Mouse (Mus musculus): ENCODE measurements around the gene Il17ra. TPM values are rescaled to one million over a fixed set of nuclear protein-coding genes. Genes with fewer than 3 reads are reported as not detected.

Gene Il17ra
- polyA plus RNA-seq, 2 experiments, result 3.6 to 6.0 TPM

DNA sequence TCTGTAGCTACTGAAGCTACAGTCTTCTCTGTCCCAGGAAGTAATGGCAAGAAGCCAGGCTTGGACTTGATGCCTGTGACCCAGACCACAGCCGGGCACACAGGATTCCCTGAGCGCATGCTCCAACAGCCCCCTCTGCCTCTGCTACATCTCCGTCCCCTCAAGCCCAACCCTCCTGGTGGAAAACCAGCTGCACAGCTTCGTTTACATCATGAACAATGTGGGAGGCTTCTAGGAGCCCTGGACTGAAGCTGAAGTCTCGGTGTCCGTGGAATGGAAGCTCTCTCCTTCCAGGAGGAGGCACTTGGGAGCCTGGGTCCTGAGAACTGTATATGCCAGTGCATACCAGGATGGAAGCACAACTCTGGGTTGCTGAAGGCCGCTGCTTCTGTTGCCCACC lies 46.9 kb downstream of the Il17ra start:
- H3K27ac ChIP-seq, result no peak overlapping the region
- H3K4me1 ChIP-seq (replicated peaks; ENCODE audit: control insufficient read depth in 2 of 2, insufficient read depth in 2 of 2, low read length in 1 of 2), result peaks cover 0 to 7% of the 10 kb centered on the region in 2 experiments; a peak in 3 of 4 replicates
- no peak overlapping the region for H3K4me3 ChIP-seq (ENCODE audit: insufficient read depth in 1 of 2, low read depth in 2 of 2, low read length in 2 of 2)
- 74% methylated on average over 7 of the region's 7 CpGs for WGBS (ENCODE audit: insufficient replicate concordance)
- ATAC-seq (ENCODE audit: insufficient read depth) (no peak), DNase-seq (ENCODE audit: low read depth in 3 of 3, low spot score in 3 of 3) (no peak)
- H3K36me3 ChIP-seq (replicated peaks; ENCODE audit: control insufficient read depth, insufficient read depth, low read depth), result no peaks in the 10 kb centered on the region; the same call in 1 of the 2 replicates
- H3K9ac ChIP-seq (replicated peaks), result no peak overlapping the region
- H3K27me3 ChIP-seq (ENCODE audit: control insufficient read depth, insufficient read depth, low read length), result no peaks in the 10 kb centered on the region
- no peak overlapping the region for H3K4me2 ChIP-seq (ENCODE audit: low read depth)
- no peaks in the 10 kb centered on the region for H3K9me3 ChIP-seq (ENCODE audit: control insufficient read depth, low read length)
- TF ChIP-seq CTCF (IDR thresholded peaks at IDR 0.05; ENCODE audit: low read depth) (no peak), EP300 (IDR thresholded peaks at IDR 0.05; ENCODE audit: low read depth) (no peak)

DNA sequence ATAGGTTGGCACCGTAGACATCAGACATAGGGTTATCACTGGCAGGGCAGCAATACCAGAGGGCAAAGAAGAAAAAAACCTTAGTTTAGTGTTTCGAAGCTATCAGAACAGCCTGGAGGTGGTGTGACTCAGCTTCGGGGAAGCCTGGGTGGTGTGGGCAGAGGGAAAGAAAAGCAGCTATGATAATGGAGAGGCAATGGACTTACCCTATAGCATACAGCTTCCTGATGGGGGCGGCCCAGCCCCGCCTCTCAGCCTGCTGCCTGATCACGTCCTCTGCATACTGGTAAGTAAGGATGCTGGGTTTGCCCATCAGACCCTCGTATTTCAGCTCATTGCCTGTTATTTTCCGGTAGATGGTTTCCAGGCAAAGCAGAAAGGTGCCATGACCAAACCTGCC lies 47.4 kb downstream of the Il17ra start:
- Histone ChIP-seq H3K4me2 (ENCODE audit: low read depth) (no peak overlapping the region), H3K27me3 (ENCODE audit: control insufficient read depth, insufficient read depth, low read length) (no peaks in the 10 kb centered on the region), H3K4me1 (replicated peaks; ENCODE audit: control insufficient read depth in 2 of 2, insufficient read depth in 2 of 2, low read length in 1 of 2) (peaks cover 0 to 12% of the 10 kb centered on the region in 2 experiments; a peak in 3 of 4 replicates), H3K4me3 (ENCODE audit: insufficient read depth in 1 of 2, low read depth in 2 of 2, low read length in 2 of 2) (no peak overlapping the region), H3K9ac (replicated peaks) (no peak overlapping the region), H3K27ac (no peak overlapping the region), H3K36me3 (replicated peaks; ENCODE audit: control insufficient read depth, insufficient read depth, low read depth) (no peaks in the 10 kb centered on the region; the same call in 1 of the 2 replicates), H3K9me3 (ENCODE audit: control insufficient read depth, low read length) (no peaks in the 10 kb centered on the region)
- peak; percentile 43; the same call in 1 of the 2 replicates for ATAC-seq (ENCODE audit: insufficient read depth)
- WGBS (ENCODE audit: insufficient replicate concordance), result 61% methylated on average over 8 of the region's 8 CpGs
- no peak for DNase-seq (ENCODE audit: low read depth in 3 of 3, low spot score in 3 of 3)
- TF ChIP-seq EP300 (IDR thresholded peaks at IDR 0.05; ENCODE audit: low read depth) (no peak), CTCF (IDR thresholded peaks at IDR 0.05; ENCODE audit: low read depth) (no peak)

DNA sequence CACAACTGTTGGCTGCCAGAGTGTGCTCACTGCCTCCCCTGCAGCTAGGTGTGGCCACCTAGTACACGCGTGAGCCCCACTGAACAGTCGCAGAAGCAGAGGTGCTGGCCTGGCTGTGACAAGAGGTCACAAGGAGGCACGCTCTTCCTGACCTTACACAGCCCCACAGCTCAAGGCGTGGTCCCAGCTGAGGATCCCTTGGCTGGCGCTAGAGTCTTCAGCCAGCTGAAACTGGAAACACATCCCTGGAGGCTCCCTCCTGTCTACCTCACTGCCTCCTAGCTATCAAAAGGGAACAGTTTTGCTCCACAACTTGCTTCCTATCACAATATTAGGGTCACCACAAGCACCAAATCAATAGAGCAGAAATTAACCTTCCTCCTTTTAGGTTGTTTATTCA lies 48.2 kb downstream of the Il17ra start:
- no peak for DNase-seq (ENCODE audit: low read depth in 3 of 3, low spot score in 3 of 3)
- Histone ChIP-seq H3K9me3 (ENCODE audit: control insufficient read depth, low read length) (no peaks in the 10 kb centered on the region), H3K4me3 (ENCODE audit: insufficient read depth in 1 of 2, low read depth in 2 of 2, low read length in 2 of 2) (no peak overlapping the region), H3K4me2 (ENCODE audit: low read depth) (no peak overlapping the region), H3K4me1 (replicated peaks; ENCODE audit: control insufficient read depth in 2 of 2, insufficient read depth in 2 of 2, low read length in 1 of 2) (peaks cover 7 to 19% of the 10 kb centered on the region in 2 experiments), H3K27ac (no peak overlapping the region), H3K9ac (replicated peaks) (no peak overlapping the region), H3K27me3 (ENCODE audit: control insufficient read depth, insufficient read depth, low read length) (no peaks in the 10 kb centered on the region), H3K36me3 (replicated peaks; ENCODE audit: control insufficient read depth, insufficient read depth, low read depth) (no peaks in the 10 kb centered on the region; the same call in 1 of the 2 replicates)
- WGBS (ENCODE audit: insufficient replicate concordance), result 72% methylated on average over 6 of the region's 6 CpGs
- TF ChIP-seq CTCF (IDR thresholded peaks at IDR 0.05; ENCODE audit: low read depth), result no peak
- TF ChIP-seq EP300 (IDR thresholded peaks at IDR 0.05; ENCODE audit: low read depth), result no peak
- ATAC-seq (ENCODE audit: insufficient read depth), result no peak

DNA sequence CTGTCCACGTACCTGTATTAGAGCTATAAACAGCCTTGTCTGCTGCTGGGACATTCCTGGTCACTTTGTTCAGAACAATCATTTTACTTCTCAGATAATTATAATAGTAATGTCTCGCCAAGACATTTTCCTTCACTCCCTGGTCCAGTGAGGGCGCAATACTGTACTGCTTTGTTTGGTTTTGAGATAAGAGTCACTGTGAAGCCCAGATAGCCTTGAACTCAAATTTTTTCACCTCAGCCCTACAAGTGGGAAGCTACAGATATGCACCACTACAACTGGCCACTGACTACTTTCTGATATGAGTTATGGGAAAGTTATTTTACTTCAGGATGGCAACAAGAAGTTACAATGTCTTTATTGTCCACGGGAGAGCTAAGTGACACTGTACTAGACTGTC lies 53.4 kb downstream of the Il17ra start:
- Histone ChIP-seq H3K4me3 (ENCODE audit: insufficient read depth in 1 of 2, low read depth in 2 of 2, low read length in 2 of 2) (no peak overlapping the region), H3K27ac (peak overlapping the region; percentile 77), H3K4me1 (replicated peaks; ENCODE audit: control insufficient read depth in 2 of 2, insufficient read depth in 2 of 2, low read length in 1 of 2) (peaks cover 19 to 31% of the 10 kb centered on the region in 2 experiments), H3K9ac (replicated peaks) (peak overlapping the region; percentile 48), H3K36me3 (replicated peaks; ENCODE audit: control insufficient read depth, insufficient read depth, low read depth) (no peaks in the 10 kb centered on the region; the same call in 1 of the 2 replicates), H3K9me3 (ENCODE audit: control insufficient read depth, low read length) (no peaks in the 10 kb centered on the region), H3K27me3 (ENCODE audit: control insufficient read depth, insufficient read depth, low read length) (no peaks in the 10 kb centered on the region), H3K4me2 (ENCODE audit: low read depth) (peak overlapping the region; percentile 58)
- TF ChIP-seq CTCF (IDR thresholded peaks at IDR 0.05; ENCODE audit: low read depth) (peak; percentile 42; the same call in 1 of the 2 replicates), EP300 (IDR thresholded peaks at IDR 0.05; ENCODE audit: low read depth) (peak; percentile 99)
- peak; percentile 82 to 86 (median 83) for DNase-seq (ENCODE audit: low read depth in 3 of 3, low spot score in 3 of 3)
- peak; percentile 96 for ATAC-seq (ENCODE audit: insufficient read depth)
- WGBS (ENCODE audit: insufficient replicate concordance), result 22% methylated on average over 4 of the region's 4 CpGs

DNA sequence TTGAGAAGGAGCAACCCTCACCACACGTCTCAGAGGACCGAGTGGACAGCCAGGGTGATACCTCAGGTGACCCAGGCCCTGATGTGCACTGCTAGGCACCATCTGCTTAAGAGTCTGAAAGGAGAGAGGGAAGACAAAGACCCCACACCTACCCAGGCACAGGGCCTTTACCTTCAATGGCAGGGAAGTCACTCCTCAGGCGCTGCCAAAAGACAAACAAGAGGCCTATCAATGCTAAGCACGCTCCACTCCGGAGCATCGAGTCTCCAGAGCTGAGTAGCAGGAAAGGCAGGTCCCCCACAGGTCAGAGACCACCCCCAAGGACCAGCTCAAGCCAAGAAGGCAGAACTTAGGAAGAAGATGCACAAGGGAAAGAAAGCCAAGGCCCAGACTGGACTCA lies 53.8 kb downstream of the Il17ra start:
- peak; percentile 67 for ATAC-seq (ENCODE audit: insufficient read depth)
- Histone ChIP-seq H3K4me3 (ENCODE audit: insufficient read depth in 1 of 2, low read depth in 2 of 2, low read length in 2 of 2) (no peak overlapping the region; a peak in 1 of 4 replicates), H3K9me3 (ENCODE audit: control insufficient read depth, low read length) (no peaks in the 10 kb centered on the region), H3K4me1 (replicated peaks; ENCODE audit: control insufficient read depth in 2 of 2, insufficient read depth in 2 of 2, low read length in 1 of 2) (peaks cover 19 to 31% of the 10 kb centered on the region in 2 experiments), H3K27me3 (ENCODE audit: control insufficient read depth, insufficient read depth, low read length) (no peaks in the 10 kb centered on the region), H3K27ac (peak overlapping the region; percentile 77), H3K36me3 (replicated peaks; ENCODE audit: control insufficient read depth, insufficient read depth, low read depth) (no peaks in the 10 kb centered on the region; the same call in 1 of the 2 replicates), H3K9ac (replicated peaks) (peak overlapping the region; percentile 48), H3K4me2 (ENCODE audit: low read depth) (peak overlapping the region; percentile 58)
- no peak for DNase-seq (ENCODE audit: low read depth in 3 of 3, low spot score in 3 of 3)
- TF ChIP-seq EP300 (IDR thresholded peaks at IDR 0.05; ENCODE audit: low read depth) (no peak), CTCF (IDR thresholded peaks at IDR 0.05; ENCODE audit: low read depth) (no peak)
- WGBS (ENCODE audit: insufficient replicate concordance), result 28% methylated on average over 6 of the region's 6 CpGs
